Mouse (Mus musculus) v-Abl transformed pro-B cells (cell line): ENCODE measurements around the gene Rnf145.

Experiments used
- in situ Hi-C, 2 experiments: fragments of 400-800 bp; cut with MboI; formaldehyde crosslinking; loops; one replicate each; pipeline ENCODE4 v1.15.1; 2025; ENCODE audit not compliant: unreplicated experiment in 2 of 2

The Rnf145 gene

DNA sequence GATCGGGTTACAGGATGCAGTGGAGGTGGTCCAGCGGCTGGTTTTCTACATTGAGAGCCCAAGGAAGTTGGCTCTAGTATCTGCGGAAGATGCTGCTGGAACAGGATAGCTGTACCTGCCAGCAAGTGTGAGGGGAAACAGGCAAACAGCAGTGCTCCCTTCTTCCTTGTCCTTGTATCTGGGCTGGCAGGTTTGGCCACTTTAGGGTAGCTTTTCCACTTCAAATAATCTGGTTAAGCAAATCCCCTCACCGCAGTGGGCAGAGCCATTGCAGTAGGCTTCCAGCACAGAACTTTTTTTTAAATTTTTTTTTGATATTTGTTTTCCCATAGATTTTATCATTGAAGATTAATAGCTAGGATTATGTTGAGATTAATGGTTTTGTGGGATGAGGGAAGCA, 12.9 kb downstream of the Rnf145 start:
- in situ Hi-C loops = no loop called here

DNA sequence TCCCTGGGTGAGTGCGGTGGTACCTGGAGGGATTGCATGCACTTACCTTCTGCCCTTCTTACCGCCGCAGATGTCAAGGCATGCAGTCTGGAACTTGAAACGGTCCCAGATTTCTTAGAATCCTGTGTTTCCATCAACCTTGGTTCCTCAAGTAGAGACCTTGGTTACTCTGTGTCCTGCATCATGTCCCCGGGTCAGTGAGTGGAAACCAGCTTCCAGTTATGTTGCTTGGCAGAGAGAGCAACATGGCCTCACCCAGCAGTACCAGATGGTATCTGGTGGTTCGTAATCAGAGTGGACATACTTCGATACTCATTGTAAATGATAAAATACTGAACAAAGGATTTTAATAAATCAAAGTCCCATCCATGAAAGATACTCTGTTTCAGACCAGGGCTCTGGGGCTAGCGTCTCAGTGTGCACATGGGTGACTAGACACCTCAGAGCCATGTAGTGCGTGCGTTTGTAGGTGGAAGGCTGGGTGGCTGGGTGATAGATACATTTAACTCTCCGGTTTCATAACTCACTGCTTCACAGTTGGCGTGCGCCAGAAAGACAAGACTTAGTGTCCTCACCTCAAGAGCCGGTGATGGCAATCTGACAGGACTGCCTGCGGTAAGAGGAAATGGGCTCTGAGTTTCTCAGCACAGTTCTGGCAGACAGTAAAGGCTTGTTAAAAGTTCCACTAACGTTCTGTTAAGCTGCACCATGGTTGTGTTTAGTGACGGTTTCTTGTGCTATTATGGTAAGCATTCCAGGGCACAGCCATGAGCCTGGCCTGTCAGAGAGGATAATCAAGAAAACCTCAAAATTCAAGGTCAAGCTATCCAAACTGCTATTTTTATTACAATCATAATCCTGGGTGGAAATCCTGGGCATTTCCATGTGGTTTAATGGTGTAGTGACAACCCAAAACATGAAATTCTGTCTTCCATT, 14.3 kb downstream of the Rnf145 start:
- in situ Hi-C loops = no loop called here

DNA sequence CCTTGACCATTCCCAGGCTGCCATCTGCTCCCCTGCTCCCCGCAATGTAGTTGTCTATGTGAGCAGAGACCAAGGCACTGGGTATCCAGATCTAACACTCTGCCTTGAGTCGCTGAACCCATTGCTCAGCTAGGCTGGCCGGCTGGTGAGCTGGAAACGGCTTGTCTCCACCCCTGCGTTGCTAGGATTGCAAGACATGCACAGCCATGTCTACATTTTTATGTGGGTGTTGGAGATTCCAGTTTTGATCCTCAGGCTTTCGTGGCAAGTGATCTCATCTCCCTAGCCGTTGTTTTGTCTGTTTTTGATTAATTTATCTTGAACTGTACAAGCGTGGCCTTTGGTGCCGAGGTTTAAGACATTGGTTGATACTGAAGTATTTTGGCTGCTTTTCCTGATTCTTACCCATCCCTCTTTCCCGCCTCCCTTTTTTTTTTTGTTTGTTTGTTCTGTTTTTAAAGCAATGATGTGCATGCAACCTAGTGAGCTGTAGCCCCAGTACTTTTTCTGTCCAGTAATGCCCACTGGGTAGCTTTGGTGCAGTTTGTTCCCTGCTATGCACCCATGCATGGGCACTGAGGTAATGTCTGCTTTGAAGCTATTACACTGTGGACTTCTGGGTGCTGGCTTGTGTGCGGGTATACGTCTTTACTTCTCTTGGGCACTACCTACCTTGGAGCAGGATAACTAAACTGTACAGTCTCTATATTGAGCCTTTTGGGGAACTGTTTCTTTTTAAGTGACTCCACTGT, 16.4 kb downstream of the Rnf145 start:
- in situ Hi-C loops = no loop called here

DNA sequence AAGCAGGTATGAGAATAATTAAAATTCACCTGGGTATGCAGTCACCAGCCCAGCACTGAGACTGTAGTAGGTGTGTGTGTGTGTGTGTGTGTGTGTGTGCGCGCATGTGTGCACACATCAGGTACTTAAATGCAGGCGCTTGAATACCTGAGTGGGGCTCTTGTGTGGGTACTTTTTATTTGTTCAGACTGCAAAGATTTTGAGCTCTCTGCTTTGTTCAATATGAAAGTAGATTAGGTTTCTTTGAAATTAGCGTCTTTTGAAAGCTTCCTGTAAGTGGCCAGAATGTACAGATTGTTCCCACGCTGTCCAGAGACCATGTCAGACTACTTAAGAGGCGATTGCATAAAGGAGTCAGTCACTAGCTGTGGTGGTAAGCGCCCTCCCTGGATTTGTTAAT, 18.6 kb downstream of the Rnf145 start:
- in situ Hi-C loops = no loop called here

DNA sequence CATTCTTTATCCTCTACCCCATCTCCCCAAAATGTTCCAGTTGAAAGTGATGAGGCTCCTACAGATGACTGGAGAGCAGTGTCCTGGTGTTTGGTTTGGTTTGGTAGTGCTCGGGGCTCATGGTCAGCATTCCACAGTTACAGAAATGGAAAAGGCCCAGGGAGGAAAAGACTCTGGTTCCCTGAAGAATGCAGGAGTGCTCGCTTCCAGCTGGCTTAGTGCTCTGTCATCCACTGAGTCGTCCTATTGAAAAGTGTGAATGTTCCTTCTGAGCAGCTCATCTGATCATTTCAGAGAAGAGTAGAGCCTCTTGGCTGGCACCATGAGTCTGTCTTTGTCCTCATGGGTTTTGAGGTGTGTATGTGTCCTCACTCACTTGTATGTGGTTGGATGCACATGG, 19.3 kb downstream of the Rnf145 start:
- in situ Hi-C loops = no loop called here

DNA sequence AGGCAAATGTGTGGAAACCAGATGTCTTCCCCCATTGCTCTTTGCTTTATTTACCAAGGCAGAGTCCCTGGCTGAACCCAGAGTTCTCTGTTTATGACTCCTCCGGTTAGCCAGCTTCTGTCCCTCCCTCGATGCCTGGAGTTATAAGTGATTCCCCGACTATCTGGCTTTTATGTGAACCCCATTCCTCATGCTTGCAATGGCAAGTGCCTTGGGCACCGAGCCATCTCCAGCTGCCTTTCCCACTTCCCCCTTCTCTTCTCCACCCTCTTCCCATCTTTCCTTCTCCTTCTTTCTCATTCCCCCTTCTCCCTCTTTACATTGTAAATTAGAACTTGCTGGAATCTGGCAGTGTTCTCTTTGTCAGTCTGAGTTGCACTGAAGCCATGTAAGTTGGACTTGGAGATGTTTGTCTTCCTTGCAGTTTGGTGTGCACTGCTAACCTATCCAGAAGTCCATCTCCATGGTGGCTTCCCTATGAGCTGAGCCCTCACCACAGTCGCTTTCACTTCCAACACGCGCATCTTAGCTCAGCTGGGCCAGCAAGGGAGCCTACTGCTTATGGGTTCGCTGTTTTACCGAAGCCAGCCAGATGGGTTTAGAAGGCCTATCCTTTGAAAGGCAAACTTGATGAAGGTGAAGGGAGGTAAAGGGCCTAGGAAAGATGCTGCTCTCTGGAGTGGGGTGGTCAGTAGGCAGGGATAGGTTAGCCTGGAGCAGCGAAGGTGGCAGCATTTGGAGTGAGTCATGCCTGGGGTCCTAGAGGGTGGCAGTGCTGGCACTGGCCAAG, 19.9 kb downstream of the Rnf145 start:
- in situ Hi-C loops = no loop called here

DNA sequence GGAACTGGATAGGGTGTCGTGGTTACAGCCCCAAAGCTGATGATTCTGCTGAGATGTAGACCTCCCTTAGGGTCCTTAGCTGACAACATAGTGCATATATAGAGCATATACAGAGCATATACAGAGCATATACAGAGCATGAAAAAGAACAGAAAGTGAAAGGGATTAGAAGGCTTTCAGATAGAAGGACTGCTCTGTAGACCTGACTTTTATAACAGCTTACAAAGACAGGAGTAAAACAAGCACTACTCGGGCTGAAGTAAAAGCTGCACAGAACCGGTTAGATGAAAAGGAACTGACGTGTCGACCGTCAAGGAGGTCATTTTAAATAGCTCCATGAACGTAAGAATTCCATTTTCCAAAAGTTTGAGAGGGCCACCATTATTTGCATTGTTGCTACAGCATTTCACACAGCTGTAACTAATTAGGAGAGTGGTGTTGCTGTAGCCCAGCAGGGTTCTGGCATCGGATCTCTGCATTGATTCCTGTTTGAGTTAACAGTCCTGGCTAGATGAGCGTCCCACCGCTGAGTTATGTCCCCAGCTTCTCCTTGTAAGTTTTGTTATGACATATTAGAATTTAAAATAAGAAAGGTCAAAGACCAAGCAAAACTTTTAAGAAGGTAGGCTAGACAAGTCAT, 20.6 kb downstream of the Rnf145 start:
- in situ Hi-C loops = no loop called here

DNA sequence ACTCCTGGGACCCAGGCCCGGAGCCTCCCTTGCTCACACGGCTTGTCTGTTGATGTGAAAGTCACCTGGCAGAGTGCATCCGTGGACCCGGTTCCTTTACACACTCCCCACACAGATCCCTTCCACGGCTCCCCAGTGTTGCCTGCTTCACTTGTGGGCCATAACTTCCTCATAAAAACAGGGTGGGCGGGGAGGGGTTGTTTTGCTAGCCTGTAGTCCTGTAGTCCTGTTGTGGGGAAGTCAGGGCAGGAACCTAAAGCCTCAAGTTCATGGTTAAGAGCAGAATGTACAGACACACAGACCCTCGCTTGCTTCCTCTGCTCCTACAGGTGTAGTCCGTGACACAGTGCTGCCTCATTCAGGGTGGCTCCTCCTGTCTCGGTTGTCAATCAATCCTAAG, 21.5 kb downstream of the Rnf145 start:
- in situ Hi-C loops = no loop called here

DNA sequence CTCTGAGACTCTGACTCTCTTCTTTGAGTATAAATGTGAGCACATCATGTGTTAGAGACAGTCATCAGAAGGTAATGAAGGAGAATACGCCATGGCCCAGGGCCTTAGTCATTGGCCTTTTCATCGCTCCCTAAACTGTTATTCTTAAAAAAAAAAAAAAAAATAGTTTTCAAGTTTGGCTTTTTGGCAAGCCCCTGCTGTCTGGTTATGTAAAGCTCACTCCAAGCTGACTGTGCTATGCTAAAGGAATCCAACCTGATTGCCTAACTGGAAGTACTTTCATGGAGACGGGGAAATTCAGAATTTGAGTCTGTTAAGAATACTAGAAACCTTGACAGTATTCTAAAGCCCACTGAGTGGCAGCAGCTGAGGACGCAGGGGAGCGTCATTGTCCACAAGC, 22.5 kb downstream of the Rnf145 start:
- in situ Hi-C loops = no loop called here

DNA sequence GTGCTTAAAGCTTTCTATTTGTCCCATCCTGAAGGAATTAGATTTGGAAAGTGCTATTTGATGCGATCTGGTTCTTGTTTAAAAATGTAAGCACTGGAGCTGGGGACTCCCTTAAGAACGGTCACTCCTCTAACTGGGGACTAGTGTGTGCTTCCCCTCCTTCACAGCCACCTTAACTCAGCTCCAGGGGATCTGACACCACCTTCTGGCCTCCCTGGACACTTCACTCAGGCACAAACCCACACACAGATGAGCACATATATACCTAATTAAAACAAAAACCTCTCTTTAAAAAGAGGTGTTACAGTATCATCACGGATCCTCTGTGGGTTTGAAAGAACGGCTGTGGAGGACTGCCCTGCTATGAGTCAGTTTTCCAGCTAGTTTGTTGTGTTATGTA, 23.0 kb downstream of the Rnf145 start:
- in situ Hi-C loops = no loop called here

DNA sequence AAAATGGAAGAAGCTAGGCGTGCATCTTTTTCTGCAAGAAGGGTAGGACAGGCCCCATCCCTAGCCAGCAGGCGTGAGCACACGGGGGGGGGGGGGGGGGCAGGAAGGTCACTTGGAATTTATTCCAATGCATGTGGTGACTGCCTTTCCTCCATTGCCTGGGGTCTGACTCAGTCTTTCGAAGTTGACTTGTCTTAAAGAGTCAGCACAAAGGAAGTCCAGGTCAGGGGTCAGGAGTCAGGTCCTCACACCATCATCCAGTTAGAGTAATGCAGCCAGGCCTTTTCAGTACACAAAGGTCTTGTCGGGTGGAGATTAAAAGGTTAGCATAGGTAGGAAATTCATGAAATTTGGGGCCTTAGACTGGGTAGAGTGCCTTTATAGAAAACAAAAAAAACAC, 24.8 kb downstream of the Rnf145 start:
- in situ Hi-C loops = no loop called here

DNA sequence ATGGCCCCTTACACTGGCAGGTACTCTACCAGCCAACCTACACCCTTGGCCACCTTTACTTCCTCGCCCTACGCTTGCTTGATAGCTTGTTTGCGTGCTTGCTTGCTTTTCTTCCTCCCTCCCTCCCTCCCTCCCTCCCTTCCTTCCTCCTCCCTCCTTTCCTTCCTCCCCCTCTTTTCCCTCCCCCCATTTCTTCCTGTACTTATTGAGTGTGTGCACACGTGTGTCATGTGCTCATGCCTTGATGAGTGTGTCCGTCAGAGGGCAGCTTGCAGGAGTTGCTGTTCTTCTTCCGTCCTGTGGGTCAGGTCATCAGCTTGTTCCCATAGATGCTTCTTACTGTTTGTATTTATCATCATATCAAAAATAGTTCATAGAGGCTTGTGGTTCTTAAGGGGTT, 25.2 kb downstream of the Rnf145 start:
- in situ Hi-C loops = no loop called here

DNA sequence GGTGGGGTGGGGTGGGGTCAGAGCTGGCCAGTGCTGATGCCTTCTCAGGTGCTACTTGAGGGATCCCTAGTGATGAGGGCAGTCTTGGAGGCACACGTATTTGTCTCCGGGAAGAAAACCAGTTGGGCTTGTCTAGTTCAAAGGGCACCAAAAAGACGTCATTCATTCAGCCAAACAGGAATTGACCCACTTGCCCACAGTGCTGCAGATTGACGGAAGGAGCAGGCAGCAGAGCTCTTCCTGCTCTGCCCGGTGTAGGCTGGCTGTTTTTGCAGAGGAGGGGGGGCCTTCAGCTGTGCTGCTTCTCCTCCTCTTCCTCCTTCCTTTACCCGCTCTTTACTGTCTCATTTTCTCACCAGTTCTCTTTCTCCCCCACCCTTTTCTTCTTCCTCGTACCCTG, 26.4 kb downstream of the Rnf145 start:
- in situ Hi-C loops = no loop called here

DNA sequence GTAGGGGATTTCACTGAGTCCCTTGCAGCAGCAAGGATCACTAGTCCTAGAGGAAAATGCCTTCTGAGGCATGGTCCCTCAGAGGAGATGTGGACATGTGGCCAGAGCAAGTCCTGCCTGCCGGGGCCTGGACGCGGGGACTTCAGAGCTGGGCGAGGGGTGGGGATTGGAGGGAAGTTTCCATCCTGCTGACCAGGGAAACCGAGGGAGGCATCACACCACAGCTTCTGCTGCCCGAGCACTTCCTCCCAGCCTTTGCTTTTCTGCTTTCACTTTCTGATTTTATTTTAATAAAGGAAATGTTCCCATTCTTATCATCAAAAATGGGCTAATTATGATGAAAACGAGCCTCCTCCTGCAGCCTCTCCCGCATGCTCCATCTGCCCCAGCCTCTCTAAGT, 27.5 kb downstream of the Rnf145 start:
- in situ Hi-C loops = no loop called here

DNA sequence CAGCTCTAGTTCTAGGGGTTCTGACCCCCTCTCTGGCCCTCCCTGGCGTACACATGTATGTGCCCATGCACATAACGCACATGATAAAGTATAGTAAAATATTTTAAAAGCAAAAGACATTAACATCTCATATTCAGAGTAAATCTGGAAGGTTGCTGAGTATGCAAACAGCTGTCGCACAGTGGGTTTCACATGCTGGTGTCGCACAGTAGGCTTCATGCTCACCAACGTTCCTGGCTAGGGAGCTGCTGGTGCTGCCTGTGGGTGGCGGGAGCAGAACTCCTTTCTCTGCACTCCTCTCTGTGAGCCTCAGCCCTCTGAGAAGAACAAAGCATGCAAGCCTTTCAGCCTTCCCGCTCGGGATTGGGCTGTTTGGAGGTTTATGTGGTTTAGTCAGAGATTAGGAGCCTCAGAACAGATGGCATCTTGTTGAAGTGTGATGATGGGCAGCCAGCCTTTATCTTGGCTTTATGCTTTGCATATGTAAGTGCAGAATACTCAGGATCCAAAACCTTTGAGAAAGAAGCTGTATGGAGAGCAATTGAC, 29.0 kb downstream of the Rnf145 start:
- in situ Hi-C loops = no loop called here

DNA sequence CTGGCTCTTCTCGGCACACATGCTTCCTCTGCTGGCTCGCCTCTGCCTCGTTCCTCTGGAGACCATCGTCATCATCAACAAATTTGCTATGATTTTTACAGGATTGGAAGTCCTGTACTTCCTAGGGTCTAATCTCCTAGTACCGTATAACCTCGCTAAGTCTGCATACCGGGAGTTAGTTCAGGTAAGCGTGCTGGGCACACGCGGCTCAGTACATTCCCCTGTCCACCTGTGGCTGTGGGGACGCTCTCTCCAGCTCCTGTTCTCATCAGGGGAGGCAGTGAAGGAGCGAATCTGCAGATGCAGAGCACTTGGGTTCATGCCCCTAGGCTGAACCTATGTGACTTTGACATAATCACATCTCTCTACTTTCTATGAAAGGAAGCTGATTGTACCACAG, 30.1 kb downstream of the Rnf145 start:
- in situ Hi-C loops = no loop called here

DNA sequence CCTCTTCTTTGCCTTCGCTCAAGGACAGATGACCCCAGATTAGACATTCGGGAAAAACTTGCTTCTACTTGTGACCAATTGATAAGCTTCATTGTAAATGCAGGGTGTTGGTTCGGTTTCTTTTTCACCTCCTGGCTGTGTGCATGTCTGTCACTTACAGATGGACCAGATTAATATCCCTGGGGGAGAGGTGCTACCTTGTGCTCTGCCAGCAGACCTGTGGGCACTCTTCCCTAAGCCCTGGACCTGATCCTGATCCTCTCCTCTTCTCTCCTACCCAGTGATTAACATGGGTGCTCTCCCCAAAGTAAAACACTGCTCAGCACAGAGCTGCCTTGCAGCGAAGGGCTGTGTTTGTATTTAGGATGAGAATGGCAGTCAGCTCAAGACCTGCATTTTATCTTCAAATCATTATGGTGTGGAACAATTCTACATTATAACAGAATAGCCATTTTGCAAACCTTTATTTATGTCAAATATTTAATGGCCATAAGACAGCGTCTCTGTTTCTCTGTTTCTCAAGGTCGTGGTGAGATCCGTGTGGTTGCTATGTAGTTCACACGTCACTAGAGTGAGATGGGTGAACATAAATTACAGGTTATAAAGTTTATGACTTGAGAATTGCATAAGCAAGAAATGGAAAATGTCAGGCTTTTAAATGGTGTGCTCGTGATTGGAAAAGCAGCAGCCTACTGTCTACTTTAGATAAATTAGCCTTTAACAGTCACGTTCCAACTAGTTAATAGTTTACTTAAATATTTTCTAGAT, 30.9 kb downstream of the Rnf145 start:
- in situ Hi-C loops = loop anchor here in 1 of 2 experiments (25.0 kb wide), 1 partner anchor 787 kb away; no protein-coding TSS in a partner anchor

DNA sequence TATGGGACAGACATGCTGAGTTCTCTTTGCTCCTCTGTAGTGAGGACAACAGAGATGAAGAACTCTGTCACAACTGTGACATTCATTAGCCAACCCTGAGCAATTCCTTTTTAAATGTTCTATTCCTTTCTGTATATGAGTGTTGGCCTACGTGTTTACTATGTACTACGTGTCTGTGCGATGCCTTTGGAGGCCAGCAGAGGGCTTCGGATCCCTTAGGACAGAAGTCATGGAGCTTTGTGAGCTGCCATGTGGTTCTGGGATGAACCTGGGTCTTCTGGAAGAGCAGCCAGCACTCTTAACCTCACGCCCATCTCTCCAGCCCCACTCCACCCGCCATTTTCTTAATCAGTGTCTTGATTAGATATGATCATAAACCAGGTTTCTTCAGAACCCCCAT, 32.2 kb downstream of the Rnf145 start:
- in situ Hi-C loops = loop anchor here in 1 of 2 experiments (25.0 kb wide), 1 partner anchor 789 kb away; no protein-coding TSS in a partner anchor

DNA sequence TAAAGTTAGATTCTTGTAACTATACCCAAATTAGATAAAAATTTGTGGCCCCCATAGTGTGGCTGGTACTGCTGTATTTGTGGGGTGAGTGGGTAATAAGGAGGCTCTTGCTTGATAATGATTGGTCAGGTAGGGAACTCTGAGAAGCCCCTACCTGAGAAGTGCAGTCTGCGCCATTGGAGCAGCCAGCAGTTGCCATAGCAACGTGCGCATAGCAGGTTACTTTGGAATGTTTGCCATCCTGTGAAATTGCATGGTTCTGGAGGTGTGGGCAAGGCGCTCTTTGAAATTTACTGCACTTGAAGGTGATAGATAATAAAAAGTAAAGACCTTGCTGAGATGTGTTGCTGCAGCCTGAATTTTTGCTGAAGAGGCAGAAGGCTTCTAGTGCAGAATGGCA, 35.6 kb downstream of the Rnf145 start:
- in situ Hi-C loops = loop anchor here in 1 of 2 experiments (25.0 kb wide), 1 partner anchor 792 kb away; no protein-coding TSS in a partner anchor
